Mouse (Mus musculus): ENCODE measurements around the gene Lrrc61. TPM values are rescaled to one million over a fixed set of nuclear protein-coding genes. Genes with fewer than 3 reads are reported as not detected.

Gene Lrrc61
- polyA plus RNA-seq, 1 experiment from 2014 or later, result 7.8 TPM

DNA sequence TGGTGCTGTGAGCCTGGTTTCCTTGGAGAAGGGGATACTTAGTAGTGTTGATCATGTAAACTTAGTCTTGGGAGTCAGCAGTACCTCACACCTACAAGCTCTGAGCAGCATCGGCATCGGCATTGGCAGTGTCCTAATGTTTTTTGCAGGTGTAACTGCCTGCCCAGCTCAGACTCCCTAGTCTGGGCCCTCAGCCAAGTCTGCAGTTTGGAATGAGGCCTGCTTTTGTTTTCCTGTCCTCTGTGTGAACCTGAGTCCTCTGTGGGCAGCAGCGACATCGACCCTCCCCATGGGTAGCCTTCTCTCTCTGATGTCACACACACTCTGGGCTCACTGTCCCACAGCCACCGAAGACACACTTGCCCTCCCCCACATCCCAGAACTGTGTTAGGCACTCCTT lies 11.7 kb downstream of the Lrrc61 start:
- Histone ChIP-seq H3K4me2 (no peak overlapping the region), H3K27ac (ENCODE audit: low read depth) (no peak overlapping the region; the same call in 1 of the 2 replicates), H3K27me3 (ENCODE audit: insufficient read depth, low read length) (no peaks in the 10 kb centered on the region), H3K4me3 (ENCODE audit: low read depth, low read length) (no peak overlapping the region), H3K36me3 (ENCODE audit: insufficient read depth) (no peaks in the 10 kb centered on the region; the same call in 1 of the 2 replicates), H3K4me1 (ENCODE audit: insufficient read depth) (peaks cover 7% of the 10 kb centered on the region; the same call in 1 of the 2 replicates), H3K9ac (no peak overlapping the region), H3K9me3 (ENCODE audit: low read depth, low read length) (no peaks in the 10 kb centered on the region)
- peak; percentile 74 for ATAC-seq (ENCODE audit: insufficient read depth)
- WGBS, result 26% methylated on average over 5 of the region's 5 CpGs
- TF ChIP-seq CTCF (IDR thresholded peaks at IDR 0.05; ENCODE audit: low read depth), result no peak
- peak; percentile 75 for DNase-seq

DNA sequence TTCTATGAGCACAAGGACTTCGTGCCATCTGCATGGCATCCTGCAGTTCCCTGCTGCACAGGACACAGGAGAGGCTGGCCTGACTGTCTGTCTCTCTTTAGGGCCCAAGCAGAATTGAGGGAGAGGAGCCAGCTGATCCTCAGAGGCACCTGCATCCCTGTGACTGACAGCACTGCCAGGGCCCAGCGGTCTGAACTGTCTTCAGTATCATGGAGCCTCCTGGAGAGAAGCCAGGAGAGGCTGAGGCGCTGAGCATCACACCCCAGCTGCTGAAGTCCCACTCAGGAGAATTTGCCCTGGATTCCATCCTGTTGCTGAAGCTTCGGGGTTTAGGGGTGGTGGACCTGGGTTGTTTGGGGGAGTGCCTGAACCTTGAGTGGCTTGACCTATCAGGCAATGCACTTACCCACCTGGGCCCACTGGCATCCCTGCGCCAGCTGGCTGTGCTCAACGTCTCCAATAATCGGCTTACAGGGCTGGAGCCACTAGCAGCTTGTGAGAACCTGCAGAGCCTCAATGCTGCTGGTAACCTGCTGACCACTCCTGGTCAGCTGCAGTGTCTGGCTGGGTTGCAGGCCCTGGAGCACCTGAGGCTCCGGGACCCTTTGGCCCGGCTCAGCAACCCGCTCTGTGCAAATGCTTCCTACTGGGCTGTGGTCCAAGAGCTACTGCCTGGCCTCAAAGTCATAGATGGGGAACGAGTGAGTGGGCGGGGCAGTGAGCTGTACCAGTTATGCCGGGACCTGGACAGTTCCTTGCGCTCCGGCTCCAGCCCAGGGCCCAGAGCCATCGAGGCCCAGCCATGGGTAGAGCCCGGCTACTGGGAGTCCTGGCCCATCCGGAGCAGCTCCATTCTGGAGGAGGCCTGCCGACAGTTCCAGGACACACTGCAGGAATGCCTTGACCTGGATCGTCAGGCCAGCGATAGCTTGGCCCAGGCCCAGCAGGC lies 13.7 kb downstream of the Lrrc61 start:
- Histone ChIP-seq H3K36me3 (ENCODE audit: insufficient read depth) (no peaks in the 10 kb centered on the region; the same call in 1 of the 2 replicates), H3K27ac (ENCODE audit: low read depth) (no peak overlapping the region), H3K4me2 (peak overlapping the region; percentile 33; the same call in 1 of the 2 replicates), H3K4me3 (ENCODE audit: low read depth, low read length) (no peak overlapping the region), H3K4me1 (ENCODE audit: insufficient read depth) (peaks cover 18% of the 10 kb centered on the region; the same call in 1 of the 2 replicates), H3K9ac (no peak overlapping the region), H3K27me3 (ENCODE audit: insufficient read depth, low read length) (no peaks in the 10 kb centered on the region), H3K9me3 (ENCODE audit: low read depth, low read length) (no peaks in the 10 kb centered on the region)
- TF ChIP-seq CTCF (IDR thresholded peaks at IDR 0.05; ENCODE audit: low read depth), result no peak
- peak; percentile 28 for ATAC-seq (ENCODE audit: insufficient read depth)
- WGBS, result 60% methylated on average over 21 of the region's 21 CpGs
- peak; percentile 62 for DNase-seq

DNA sequence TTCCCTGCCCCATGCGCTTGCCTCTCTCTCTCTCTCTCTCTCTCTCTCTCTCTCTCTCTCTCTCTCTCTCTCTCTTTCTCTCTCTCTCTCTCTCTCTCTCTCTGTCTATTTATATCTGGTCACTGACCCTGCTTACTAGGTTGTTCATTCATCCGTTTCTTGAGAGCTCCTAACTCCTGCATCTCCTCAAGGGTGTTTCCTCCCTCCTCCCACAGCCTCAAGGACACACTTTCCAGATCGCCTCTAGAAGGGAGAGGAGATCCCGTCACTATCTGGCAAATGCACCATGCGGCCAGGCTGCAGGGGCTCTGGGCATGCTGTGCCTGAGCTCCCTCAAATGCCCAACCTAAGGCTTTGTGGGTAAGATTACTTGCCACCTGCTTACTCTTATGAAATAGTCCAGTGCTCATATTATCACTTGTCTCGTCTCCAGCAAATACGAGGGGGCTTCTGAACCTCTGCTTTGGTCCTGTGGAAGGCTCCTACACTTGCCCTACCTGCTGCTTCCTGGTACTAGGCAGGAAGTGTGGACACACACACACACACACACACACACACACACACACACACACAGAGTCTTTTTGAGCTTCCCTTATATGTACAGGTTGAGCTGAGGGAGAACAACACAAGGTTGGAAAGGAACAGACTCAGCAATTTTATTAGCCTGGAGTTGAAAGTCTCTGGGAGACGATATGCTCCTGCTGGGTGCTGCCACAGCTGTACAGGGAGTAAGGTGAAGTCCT lies 14.6 kb downstream of the Lrrc61 start:
- Histone ChIP-seq H3K36me3 (ENCODE audit: insufficient read depth) (no peaks in the 10 kb centered on the region), H3K27ac (ENCODE audit: low read depth) (no peak overlapping the region), H3K27me3 (ENCODE audit: insufficient read depth, low read length) (no peaks in the 10 kb centered on the region), H3K4me3 (ENCODE audit: low read depth, low read length) (no peak overlapping the region), H3K9me3 (ENCODE audit: low read depth, low read length) (no peaks in the 10 kb centered on the region), H3K4me1 (ENCODE audit: insufficient read depth) (peaks cover 18% of the 10 kb centered on the region; the same call in 1 of the 2 replicates), H3K9ac (no peak overlapping the region), H3K4me2 (no peak overlapping the region)
- 76% methylated on average over 8 of the region's 8 CpGs for WGBS
- ATAC-seq (ENCODE audit: insufficient read depth) (no peak), DNase-seq (no peak)
- no peak for TF ChIP-seq CTCF (IDR thresholded peaks at IDR 0.05; ENCODE audit: low read depth)

DNA sequence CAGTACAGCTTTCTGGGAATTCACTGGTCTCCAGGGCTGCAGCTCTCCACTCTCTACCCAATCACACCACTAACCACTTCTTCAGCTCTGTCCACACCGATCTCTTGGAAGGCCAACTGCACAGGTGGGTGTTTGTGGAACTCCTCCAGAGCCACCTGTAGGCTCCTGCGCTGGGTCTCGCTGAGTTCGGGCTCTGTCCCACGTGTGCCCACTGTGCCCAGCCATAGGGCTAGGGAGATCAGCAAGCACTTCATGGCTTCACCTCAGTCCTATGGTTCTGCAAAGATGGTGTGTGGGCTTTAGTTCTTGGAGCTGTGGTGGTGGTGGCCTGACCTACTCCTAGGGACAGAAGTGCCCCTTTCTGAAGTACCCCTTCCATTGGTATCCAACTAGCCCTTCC lies 17.4 kb downstream of the Lrrc61 start:
- DNase-seq (no peak), ATAC-seq (ENCODE audit: insufficient read depth) (no peak)
- peak overlapping the region; percentile 81; the same call in 1 of the 2 replicates for H3K27ac ChIP-seq (ENCODE audit: low read depth)
- no peak for TF ChIP-seq CTCF (IDR thresholded peaks at IDR 0.05; ENCODE audit: low read depth)
- WGBS, result 87% methylated on average over 5 of the region's 5 CpGs
- peak overlapping the region; percentile 43 for H3K4me2 ChIP-seq
- peaks cover 11% of the 10 kb centered on the region; the same call in 1 of the 2 replicates for H3K4me1 ChIP-seq (ENCODE audit: insufficient read depth)
- peak overlapping the region; percentile 9; the same call in 1 of the 2 replicates for H3K9ac ChIP-seq
- no peaks in the 10 kb centered on the region for H3K27me3 ChIP-seq (ENCODE audit: insufficient read depth, low read length)
- H3K36me3 ChIP-seq (ENCODE audit: insufficient read depth), result no peaks in the 10 kb centered on the region
- no peaks in the 10 kb centered on the region for H3K9me3 ChIP-seq (ENCODE audit: low read depth, low read length)
- 0 out of 2 replicates have a peak overlapping the region, but pooled peaks have one; percentile 11 for H3K4me3 ChIP-seq (ENCODE audit: low read depth, low read length)

DNA sequence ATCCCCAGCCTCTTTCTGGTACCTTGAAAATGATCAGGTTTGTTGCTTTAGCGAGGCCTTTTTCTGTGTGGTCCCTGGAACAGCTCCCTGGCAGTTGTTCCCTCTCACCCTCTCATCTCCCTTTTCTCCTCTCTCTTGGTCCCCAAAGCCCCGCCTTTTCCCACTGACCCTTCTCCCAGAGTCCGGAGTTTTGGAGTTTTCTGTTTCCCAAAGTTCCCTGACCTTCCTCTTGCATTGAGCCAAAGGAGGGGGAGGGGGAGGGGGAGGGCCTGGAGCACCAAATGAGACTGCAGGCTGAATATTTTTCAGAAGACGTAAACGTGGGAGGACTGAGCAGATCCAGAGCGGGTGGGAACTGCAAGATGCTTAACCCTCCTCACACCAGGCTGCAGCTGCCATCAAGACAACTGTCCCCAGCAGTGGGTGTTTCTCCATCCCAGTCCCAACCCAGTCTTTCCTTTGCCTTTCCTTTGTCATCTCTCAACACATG lies 18.0 kb downstream of the Lrrc61 start, which contains the start of gene Rarres2:
Gene Rarres2, minus strand, starts transcription at position 218 of the 490 bp plus-strand sequence.
- no peaks in the 10 kb centered on the region for H3K9me3 ChIP-seq (ENCODE audit: low read depth, low read length)
- DNase-seq (peak; percentile 73), ATAC-seq (ENCODE audit: insufficient read depth) (peak; percentile 73)
- TF ChIP-seq CTCF (IDR thresholded peaks at IDR 0.05; ENCODE audit: low read depth), result no peak
- 13% methylated on average over 6 of the region's 6 CpGs for WGBS
- H3K4me3 ChIP-seq (ENCODE audit: low read depth, low read length), result 0 out of 2 replicates have a peak within 1 kb of the TSS, but pooled peaks have one; percentile 11
- H3K9ac ChIP-seq, result peak within 1 kb of the TSS; percentile 9; the same call in 1 of the 2 replicates
- H3K27ac ChIP-seq (ENCODE audit: low read depth), result peak within 1 kb of the TSS; percentile 81
- peak within 1 kb of the TSS; percentile 43 for H3K4me2 ChIP-seq
- no peaks in the 10 kb centered on the region for H3K36me3 ChIP-seq (ENCODE audit: insufficient read depth)
- no peaks in the 10 kb centered on the region for H3K27me3 ChIP-seq (ENCODE audit: insufficient read depth, low read length)
- peaks cover 11% of the 10 kb centered on the region; the same call in 1 of the 2 replicates for H3K4me1 ChIP-seq (ENCODE audit: insufficient read depth)

DNA sequence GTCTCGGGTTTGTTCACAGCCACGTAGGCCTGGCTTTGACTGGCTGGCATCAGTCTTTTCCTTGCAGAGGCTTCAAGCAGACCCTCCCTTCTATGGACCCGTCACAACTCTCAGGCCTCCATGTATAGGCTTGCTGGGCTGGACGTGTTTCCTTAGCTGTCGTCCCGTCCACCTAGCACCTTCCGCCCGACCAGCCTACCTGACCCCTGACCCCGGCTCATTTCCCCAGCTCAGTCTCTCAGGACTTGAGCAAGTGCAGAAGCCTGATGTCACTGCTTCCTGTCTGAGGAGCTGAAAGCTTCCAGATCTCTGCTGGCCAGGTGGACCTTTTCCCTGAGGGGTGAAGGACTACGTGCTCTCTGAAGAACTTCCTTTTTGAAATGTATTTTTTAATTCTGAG lies 18.7 kb downstream of the Lrrc61 start:
- Histone ChIP-seq H3K4me1 (ENCODE audit: insufficient read depth) (peaks cover 11% of the 10 kb centered on the region; the same call in 1 of the 2 replicates), H3K4me2 (no peak overlapping the region), H3K9ac (no peak overlapping the region), H3K27me3 (ENCODE audit: insufficient read depth, low read length) (no peaks in the 10 kb centered on the region), H3K4me3 (ENCODE audit: low read depth, low read length) (no peak overlapping the region), H3K9me3 (ENCODE audit: low read depth, low read length) (no peaks in the 10 kb centered on the region), H3K27ac (ENCODE audit: low read depth) (peak overlapping the region; percentile 81), H3K36me3 (ENCODE audit: insufficient read depth) (no peaks in the 10 kb centered on the region)
- WGBS, result 30% methylated on average over 10 of the region's 10 CpGs
- ATAC-seq (ENCODE audit: insufficient read depth) (peak; percentile 10; the same call in 1 of the 2 replicates), DNase-seq (peak; percentile 24)
- TF ChIP-seq CTCF (IDR thresholded peaks at IDR 0.05; ENCODE audit: low read depth), result no peak
